Comparison of ENCODE assay signal across 10 mouse cellular contexts in genomic region chr9:66876577-66876976, GRCm38 (mm10). TPM values are rescaled to one million over a fixed set of nuclear protein-coding genes. Genes with fewer than 3 reads are reported as not detected.
DNase-seq lines count a peak whose midpoint lies in the region; ATAC-seq and TF ChIP-seq lines count a peak whose summit lies in the region.
"Had no signal": no experiment of that assay in that cellular context is flagged by ENCODE, and none has a peak within 500 bp of the region (broad histone marks: within the 10 kb centered on the region; RNA-seq: fewer than 3 reads in every experiment).

No protein-coding gene starts in this region.

- H3K36me3 ChIP-seq in stomach, postnatal 0 days (ENCODE audit: control insufficient read depth, insufficient read depth, low read length) = no peaks in the 10 kb centered on the region
- H3K36me3 ChIP-seq in midbrain, postnatal 0 days (ENCODE audit: insufficient read depth, low read length) = no peaks in the 10 kb centered on the region

- no peak for TF ChIP-seq CTCF in stomach, postnatal 0 days (IDR thresholded peaks at IDR 0.05; ENCODE audit: low read depth)
- TF ChIP-seq CTCF in midbrain, postnatal 0 days (IDR thresholded peaks at IDR 0.05) = no peak

- ATAC-seq in stomach, postnatal 0 days (ENCODE audit: low FRiP score, low TSS enrichment) = peak; percentile 72; the same call in 1 of the 2 replicates
- no peak for ATAC-seq in midbrain, postnatal 0 days (ENCODE audit: low FRiP score)
- ATAC-seq: inflammation-experienced regulatory T-cells, adult 6 months; Patski had no signal

- DNase-seq in testis, postnatal 14 days (ENCODE audit: low spot score) = peak; percentile 18
- no peak for DNase-seq in testis, postnatal 10 days (ENCODE audit: low spot score)
- peak; percentile 62 to 83 for DNase-seq in heart, adult 18-20 months
- DNase-seq in kidney, postnatal 10 days = peak; percentile 72
- DNase-seq in stomach, postnatal 0 days (ENCODE audit: low spot score) = no peak
- no peak for DNase-seq in midbrain, postnatal 0 days (ENCODE audit: low spot score)
- DNase-seq in natural killer cell, adult 2 months (ENCODE audit: low spot score in 2 of 2) = no peak

- H3K9me3 ChIP-seq in stomach, postnatal 0 days (ENCODE audit: control insufficient read depth, low read length) = no peaks in the 10 kb centered on the region
- H3K9me3 ChIP-seq in midbrain, postnatal 0 days (ENCODE audit: low read length) = no peaks in the 10 kb centered on the region

- H3K27ac ChIP-seq in stomach, postnatal 0 days (replicated peaks) = no peak overlapping the region
- H3K27ac ChIP-seq in midbrain, postnatal 0 days (ENCODE audit: low read depth, low read length) = no peak overlapping the region
- H3K27ac ChIP-seq: midbrain, embryonic 10.5 days had no signal

- no peaks in the 10 kb centered on the region for H3K4me1 ChIP-seq in stomach, postnatal 0 days (replicated peaks; ENCODE audit: control insufficient read depth, insufficient read depth)
- H3K4me1 ChIP-seq in midbrain, postnatal 0 days (ENCODE audit: insufficient read depth, low read length) = no peaks in the 10 kb centered on the region
- H3K4me1 ChIP-seq: midbrain, embryonic 10.5 days had no signal

- no peak for TF ChIP-seq EP300 in stomach, postnatal 0 days (optimal IDR thresholded peaks at IDR 0.05)

- no peak overlapping the region for H3K9ac ChIP-seq in stomach, postnatal 0 days (ENCODE audit: low read length)
- H3K9ac ChIP-seq in midbrain, postnatal 0 days (replicated peaks; ENCODE audit: low read length, poor library complexity, severe bottlenecking) = no peak overlapping the region

- H3K27me3 ChIP-seq in stomach, postnatal 0 days (ENCODE audit: control insufficient read depth, insufficient read depth, low read length) = no peaks in the 10 kb centered on the region
- H3K27me3 ChIP-seq in midbrain, postnatal 0 days (ENCODE audit: insufficient read depth, low read length) = no peaks in the 10 kb centered on the region
- H3K27me3 ChIP-seq: Patski had no signal

- H3K4me3 ChIP-seq in stomach, postnatal 0 days (ENCODE audit: low read depth, low read length) = no peak overlapping the region
- H3K4me3 ChIP-seq in midbrain, postnatal 0 days (ENCODE audit: low read depth, low read length) = no peak overlapping the region
- H3K4me3 ChIP-seq: midbrain, embryonic 10.5 days had no signal

- no peak overlapping the region for H3K4me2 ChIP-seq in stomach, postnatal 0 days (replicated peaks; ENCODE audit: low read depth)
- H3K4me2 ChIP-seq in midbrain, postnatal 0 days (ENCODE audit: low read depth, low read length, poor library complexity, severe bottlenecking) = no peak overlapping the region

- WGBS in stomach, postnatal 0 days = 36% methylated on average over 5 of the region's 5 CpGs
- whole genome bisulfite sequencing in midbrain, postnatal 0 days = 80% methylated on average over 5 of the region's 5 CpGs

RNA-seq across cellular contexts. Expression of gene Aph1c, which starts 42.1 kb away (rescaled TPM):
- 1 to 10 TPM in 1 of 2 experiments, under 1 TPM in 1; 0.72 to 2.6 TPM for total RNA-seq in heart, adult 18-20 months (2021)
- polyA plus RNA-seq in stomach, postnatal 0 days (2015; fragmentation: Nextera tagmentation; extraction: Ambion mirVana) = 3.0 and 3.2 TPM in 2 replicates
- total RNA-seq in midbrain, postnatal 0 days (2014; rRNA removed) = 1.3 and 4.1 TPM in 2 replicates
- polyA plus RNA-seq in midbrain, postnatal 0 days (2015; fragmentation: Nextera tagmentation; extraction: Ambion mirVana) = 3.4 TPM in 2 replicates

RNA-seq across cellular contexts. Expression of gene Rab8b, which starts 42.9 kb away (rescaled TPM):
- 10 to 100 TPM in 1 of 2 experiments, 1 to 10 TPM in 1; 8.8 to 10.4 TPM for total RNA-seq in heart, adult 18-20 months (2021)
- polyA plus RNA-seq in stomach, postnatal 0 days (2015; fragmentation: Nextera tagmentation; extraction: Ambion mirVana) = 9.2 and 9.4 TPM in 2 replicates
- total RNA-seq in midbrain, postnatal 0 days (2014; rRNA removed) = 26.0 and 29.6 TPM in 2 replicates
- polyA plus RNA-seq in midbrain, postnatal 0 days (2015; fragmentation: Nextera tagmentation; extraction: Ambion mirVana) = 15.2 and 18.2 TPM in 2 replicates

Comparison
In these comparisons a context has a peak if more than half of its experiments do, and no peak if none do; other contexts are left out.
1. DNase-seq: peak in testis, postnatal 14 days (single experiment), heart, adult 18-20 months (2 of 2) and kidney, postnatal 10 days (single experiment); none in testis, postnatal 10 days (single experiment), stomach, postnatal 0 days (single experiment), midbrain, postnatal 0 days (single experiment) and natural killer cell, adult 2 months (0 of 2).